Comparison of ENCODE assay signal across 8 mouse cellular contexts in genomic region chr4:135306971-135307632, GRCm38 (mm10). TPM values are rescaled to one million over a fixed set of nuclear protein-coding genes. Genes with fewer than 3 reads are reported as not detected.
A peak's percentile ranks its signal among the peaks of the same experiment; 100 is the strongest.
DNase-seq lines count a peak whose midpoint lies in the region; ATAC-seq and TF ChIP-seq lines count a peak whose summit lies in the region.
"Had no signal": no experiment of that assay in that cellular context is flagged by ENCODE, and none has a peak within 500 bp of the region (broad histone marks: within the 10 kb centered on the region; RNA-seq: fewer than 3 reads in every experiment).

No protein-coding gene starts in this region.

- peak overlapping the region; percentile 80 for H3K27ac ChIP-seq in ES-E14 (ENCODE audit: insufficient read depth, low read depth, low read length, poor library complexity, severe bottlenecking)
- peak overlapping the region; percentile 87 for H3K27ac ChIP-seq in heart, embryonic 10.5 days
- H3K27ac ChIP-seq in limb, embryonic 15.5 days = 0 out of 2 replicates have a peak overlapping the region, but pooled peaks have one; percentile 22
- H3K27ac ChIP-seq in stomach, embryonic 14.5 days (ENCODE audit: low read length) = no peak overlapping the region
- H3K27ac ChIP-seq: embryonic facial prominence, embryonic 13.5 days had no signal

- no peak overlapping the region for H3K4me2 ChIP-seq in limb, embryonic 15.5 days
- no peak overlapping the region for H3K4me2 ChIP-seq in stomach, embryonic 14.5 days (replicated peaks; ENCODE audit: low read depth, low read length)
- H3K4me2 ChIP-seq: embryonic facial prominence, embryonic 13.5 days had no signal

- ATAC-seq in limb, embryonic 15.5 days (ENCODE audit: insufficient number of reproducible peaks, low FRiP score, low TSS enrichment, low read depth) = no peak
- ATAC-seq in stomach, embryonic 14.5 days (ENCODE audit: insufficient number of reproducible peaks, insufficient read depth, low FRiP score, low read depth) = peak; percentile 53; the same call in 1 of the 2 replicates

- H3K9ac ChIP-seq in ES-E14 (ENCODE audit: insufficient read depth, low read depth, low read length, poor library complexity, severe bottlenecking) = peak overlapping the region; percentile 41
- no peak overlapping the region for H3K9ac ChIP-seq in limb, embryonic 15.5 days
- H3K9ac ChIP-seq in stomach, embryonic 14.5 days (replicated peaks; ENCODE audit: low read depth, low read length) = no peak overlapping the region
- H3K9ac ChIP-seq: embryonic facial prominence, embryonic 13.5 days had no signal

- H3K27me3 ChIP-seq in E14TG2a.4 (ENCODE audit: insufficient read depth, low read length) = no peaks in the 10 kb centered on the region
- no peaks in the 10 kb centered on the region for H3K27me3 ChIP-seq in heart, embryonic 10.5 days (ENCODE audit: insufficient read depth, poor library complexity, severe bottlenecking)
- H3K27me3 ChIP-seq in limb, embryonic 15.5 days = no peaks in the 10 kb centered on the region
- H3K27me3 ChIP-seq in stomach, embryonic 14.5 days (ENCODE audit: control insufficient read depth, insufficient read depth, low read length) = no peaks in the 10 kb centered on the region
- H3K27me3 ChIP-seq: embryonic facial prominence, embryonic 13.5 days had no signal

- DNase-seq in ES-E14 (ENCODE audit: low read depth, low spot score) = peak; percentile 74
- DNase-seq in heart, embryonic 10.5 days (ENCODE audit: low spot score) = no peak
- no peak for DNase-seq in adipocyte (ENCODE audit: low spot score)
- DNase-seq in right cerebral cortex, postnatal 14 days = no peak

- in situ Hi-C loops in ES-E14 (cut with MboI; ENCODE audit: low sequenced_read_pairs in 2 of 2, unreplicated experiment in 2 of 2) = no loop called here

- H3K4me3 ChIP-seq in E14TG2a.4 (replicated peaks; ENCODE audit: low read length) = peak overlapping the region; percentile 71
- H3K4me3 ChIP-seq in ES-E14 (ENCODE audit: insufficient read depth in 1 of 2, low read depth in 1 of 2, low read length in 2 of 2, poor library complexity in 1 of 2, severe bottlenecking in 1 of 2) = peak overlapping the region; percentile 50 to 51
- peak overlapping the region; percentile 26; the same call in 1 of the 2 replicates for H3K4me3 ChIP-seq in heart, embryonic 10.5 days
- no peak overlapping the region for H3K4me3 ChIP-seq in limb, embryonic 15.5 days
- no peak overlapping the region for H3K4me3 ChIP-seq in stomach, embryonic 14.5 days (ENCODE audit: low read depth, low read length)
- H3K4me3 ChIP-seq: embryonic facial prominence, embryonic 13.5 days had no signal

- H3K4me1 ChIP-seq in E14TG2a.4 (replicated peaks; ENCODE audit: low read depth, low read length) (peaks cover 87% of the 10 kb centered on the region), ES-E14 (ENCODE audit: control insufficient read depth in 2 of 2, insufficient read depth in 2 of 2, low read length in 2 of 2, poor library complexity in 1 of 2) (peaks cover 16 to 35% of the 10 kb centered on the region in 2 experiments; a peak in 2 of 4 replicates)
- peaks cover 58% of the 10 kb centered on the region for H3K4me1 ChIP-seq in heart, embryonic 10.5 days
- peaks cover 21% of the 10 kb centered on the region for H3K4me1 ChIP-seq in limb, embryonic 15.5 days
- no peaks in the 10 kb centered on the region for H3K4me1 ChIP-seq in stomach, embryonic 14.5 days (ENCODE audit: control insufficient read depth, insufficient read depth, low read length)

- H3K36me3 ChIP-seq in E14TG2a.4 (ENCODE audit: insufficient read depth, low read length) (no peaks in the 10 kb centered on the region), ES-E14 (ENCODE audit: control insufficient read depth, insufficient read depth, low read length, poor library complexity, severe bottlenecking) (no peaks in the 10 kb centered on the region)
- H3K36me3 ChIP-seq in heart, embryonic 10.5 days = no peaks in the 10 kb centered on the region
- no peaks in the 10 kb centered on the region for H3K36me3 ChIP-seq in limb, embryonic 15.5 days
- H3K36me3 ChIP-seq in stomach, embryonic 14.5 days (ENCODE audit: control insufficient read depth, insufficient read depth, low read length) = no peaks in the 10 kb centered on the region
- H3K36me3 ChIP-seq: embryonic facial prominence, embryonic 13.5 days had no signal

- H3K9me3 ChIP-seq in E14TG2a.4 (ENCODE audit: low read length) (no peaks in the 10 kb centered on the region), ES-E14 (ENCODE audit: control insufficient read depth, insufficient read depth, low read depth, low read length) (no peaks in the 10 kb centered on the region)
- no peaks in the 10 kb centered on the region for H3K9me3 ChIP-seq in heart, embryonic 10.5 days
- no peaks in the 10 kb centered on the region for H3K9me3 ChIP-seq in limb, embryonic 15.5 days
- no peaks in the 10 kb centered on the region for H3K9me3 ChIP-seq in stomach, embryonic 14.5 days (ENCODE audit: control insufficient read depth, low read depth, low read length)
- H3K9me3 ChIP-seq: embryonic facial prominence, embryonic 13.5 days had no signal

- no peak for TF ChIP-seq CTCF in E14TG2a.4 (conservative IDR thresholded peaks at IDR 0.05; ENCODE audit: low read length)

- 53% methylated on average over 17 of the region's 17 CpGs for WGBS in heart, embryonic 10.5 days
- WGBS in limb, embryonic 15.5 days = 46% methylated on average over 17 of the region's 17 CpGs
- 41% methylated on average over 17 of the region's 17 CpGs for WGBS in stomach, embryonic 14.5 days

TF ChIP-seq in ES-E14, 5 proteins besides CTCF, POLR2A, EP300 and RAD21:
- no peak for TF ChIP-seq ZC3H11A (IDR thresholded peaks at IDR 0.05; ENCODE audit: borderline replicate concordance, low read depth, low read length)
TF ChIP-seq in ES-E14: peak in this region for 0.

RNA-seq across cellular contexts. Expression of gene Clic4, which starts 34.5 kb away (rescaled TPM):
- total RNA-seq in ES-E14 (2012; rRNA removed) = 62.4 and 69.3 TPM in 2 replicates
- 263 and 343 TPM in 2 replicates for polyA plus RNA-seq in heart, embryonic 10.5 days (2016; fragmentation: Nextera tagmentation; extraction: Ambion mirVana)
- 117 and 133 TPM in 2 replicates for polyA plus RNA-seq in limb, embryonic 15.5 days (2015; fragmentation: Nextera tagmentation; extraction: Ambion mirVana)
- polyA plus RNA-seq in stomach, embryonic 14.5 days (2014; fragmentation: Nextera tagmentation; extraction: Ambion mirVana) = 95.3 and 102 TPM in 2 replicates

RNA-seq across cellular contexts. Expression of gene Srrm1, which starts 46.0 kb away (rescaled TPM):
- total RNA-seq in ES-E14 (2012; rRNA removed) = 62.4 and 62.8 TPM in 2 replicates
- 162 and 193 TPM in 2 replicates for polyA plus RNA-seq in heart, embryonic 10.5 days (2016; fragmentation: Nextera tagmentation; extraction: Ambion mirVana)
- polyA plus RNA-seq in limb, embryonic 15.5 days (2015; fragmentation: Nextera tagmentation; extraction: Ambion mirVana) = 207 and 214 TPM in 2 replicates
- 250 and 259 TPM in 2 replicates for polyA plus RNA-seq in stomach, embryonic 14.5 days (2014; fragmentation: Nextera tagmentation; extraction: Ambion mirVana)

Comparison
In these comparisons a context has a peak if more than half of its experiments do, and no peak if none do; other contexts are left out.
1. H3K4me3 ChIP-seq: peak in E14TG2a.4 (single experiment), ES-E14 (2 of 2) and heart, embryonic 10.5 days (single experiment); none in limb, embryonic 15.5 days (single experiment) and stomach, embryonic 14.5 days (single experiment).